Mouse (Mus musculus) CH12.LX (cell line): Measurements from ENCODE around the gene D130043K22Rik. TPM values are rescaled to one million over a fixed set of nuclear protein-coding genes. Genes with fewer than 3 reads are reported as not detected.
"Not testable (repeated sequence)": the region's sequence is repeated elsewhere in the genome, so short reads cannot be mapped to it uniquely, and the experiment has no call there.

ENCODE experiments used
- DNase-seq: peaks from one replicate; pipeline ENCODE4 v3.0.0-alpha.2; 2013; ENCODE audit errors: extremely low read depth
- H3K27ac ChIP-seq: 2 replicates; pipeline ENCODE4 v1.5.1; 2012; ENCODE audit warnings: low read depth, mild to moderate bottlenecking, control low read depth, moderate library complexity; ENCODE audit not compliant: insufficient read depth
- H3K27me3 ChIP-seq: replicated peaks from 2 replicates; pipeline ENCODE3; 2012; ENCODE audit warnings: inconsistent platforms
- H3K36me3 ChIP-seq, 2 experiments: replicated peaks in 1 of 2; 2 replicates each; pipeline versions ENCODE3 to v1.6.1; 2012; ENCODE audit warnings: inconsistent platforms in 1 of 2, low read length in 1 of 2, mild to moderate bottlenecking in 1 of 2, mixed read lengths in 1 of 2, moderate library complexity in 1 of 2; ENCODE audit not compliant: control insufficient read depth in 1 of 2, insufficient read depth in 1 of 2
- H3K4me1 ChIP-seq, 2 experiments: 2 replicates each; pipeline ENCODE4 v1.6.1; 2012; ENCODE audit warnings: inconsistent platforms in 1 of 2, moderate library complexity in 1 of 2; ENCODE audit not compliant: insufficient read depth in 2 of 2, control insufficient read depth in 1 of 2
- H3K4me2 ChIP-seq: 2 replicates; pipeline ENCODE4 v1.6.1; 2012; ENCODE audit warnings: low read depth, mild to moderate bottlenecking, control low read depth; ENCODE audit not compliant: poor library complexity, insufficient read depth, severe bottlenecking
- H3K4me3 ChIP-seq, 3 experiments: fragments of 150-350 bp in 1 of 3; sonication (generic) in 1 of 3; replicated peaks in 1 of 3; 2 replicates each; pipeline versions ENCODE3 to v1.5.1; 2011 to 2012; ENCODE audit warnings: low read depth in 2 of 3, low read length in 2 of 3, mild to moderate bottlenecking in 2 of 3, moderate library complexity in 2 of 3, control low read depth in 1 of 3, improper control_type of control experiment in 1 of 3, inconsistent platforms in 1 of 3, mixed read lengths in 1 of 3; ENCODE audit not compliant: poor library complexity in 1 of 3
- H3K79me2 ChIP-seq: replicated peaks from 2 replicates; pipeline ENCODE4 v1.6.1; 2012; ENCODE audit warnings: mild to moderate bottlenecking, moderate library complexity; ENCODE audit not compliant: control insufficient read depth, poor library complexity, insufficient read depth, severe bottlenecking; ENCODE audit errors: extremely low read depth
- H3K9ac ChIP-seq: 2 replicates; pipeline ENCODE4 v1.6.1; 2012; ENCODE audit warnings: low read depth, mild to moderate bottlenecking, control low read depth, moderate library complexity; ENCODE audit not compliant: insufficient read depth
- H3K9me3 ChIP-seq: replicated peaks from 2 replicates; pipeline ENCODE3; 2012; ENCODE audit warnings: low read length, inconsistent platforms, mixed read lengths
- BHLHE40 ChIP-seq: IDR thresholded peaks from 2 replicates; pipeline ENCODE4 v1.6.1; 2011; ENCODE audit warnings: mild to moderate bottlenecking, low read depth, low read length, improper control_type of control experiment
- CHD2 ChIP-seq: IDR thresholded peaks from 2 replicates; pipeline ENCODE4 v1.6.1; 2011; ENCODE audit warnings: low read length, improper control_type of control experiment
- EP300 ChIP-seq: IDR thresholded peaks from 2 replicates; pipeline ENCODE4 v1.6.1; 2011; ENCODE audit warnings: low read length, improper control_type of control experiment
- ETS1 ChIP-seq: conservative IDR thresholded peaks from 2 replicates; pipeline ENCODE4 v1.6.1; 2012; ENCODE audit warnings: low read depth, mild to moderate bottlenecking, inconsistent platforms, low read length, improper control_type of control experiment, moderate library complexity
- GABPA ChIP-seq: IDR thresholded peaks from 2 replicates; pipeline ENCODE4 v1.6.1; 2012; ENCODE audit warnings: low read depth, low read length, improper control_type of control experiment, inconsistent platforms; ENCODE audit not compliant: insufficient replicate concordance
- JUND ChIP-seq: conservative IDR thresholded peaks from 2 replicates; pipeline ENCODE4 v1.6.1; 2011; ENCODE audit warnings: low read depth, low read length, improper control_type of control experiment
- KAT2A ChIP-seq: IDR thresholded peaks from 2 replicates; pipeline ENCODE4 v1.6.1; 2012; ENCODE audit warnings: low read length, improper control_type of control experiment, inconsistent platforms; ENCODE audit not compliant: insufficient replicate concordance
- MAFK ChIP-seq: IDR thresholded peaks from 2 replicates; pipeline ENCODE4 v1.6.1; 2011; ENCODE audit warnings: low read length, improper control_type of control experiment; ENCODE audit not compliant: insufficient replicate concordance
- MAX ChIP-seq: IDR thresholded peaks from 2 replicates; pipeline ENCODE4 v1.6.1; 2011; ENCODE audit warnings: low read length, improper control_type of control experiment
- MEF2A ChIP-seq: IDR thresholded peaks from 2 replicates; pipeline ENCODE4 v1.6.1; 2014; ENCODE audit warnings: low read depth, mild to moderate bottlenecking, inconsistent platforms, low read length, improper control_type of control experiment, borderline replicate concordance
- MXI1 ChIP-seq: IDR thresholded peaks from 2 replicates; pipeline ENCODE4 v1.6.1; 2011; ENCODE audit warnings: mild to moderate bottlenecking, low read depth, low read length, improper control_type of control experiment
- NELFE ChIP-seq: IDR thresholded peaks from 2 replicates; pipeline ENCODE4 v1.6.1; 2011; ENCODE audit warnings: low read depth, low read length, improper control_type of control experiment
- PAX5 ChIP-seq: IDR thresholded peaks from 2 replicates; pipeline ENCODE4 v1.6.1; 2012; ENCODE audit warnings: low read length, inconsistent platforms, mixed read lengths
- POLR2AphosphoS2 ChIP-seq: IDR thresholded peaks from 2 replicates; pipeline ENCODE4 v1.6.1; 2011; ENCODE audit warnings: low read depth, low read length, improper control_type of control experiment
- RAD21 ChIP-seq: IDR thresholded peaks from 2 replicates; pipeline ENCODE4 v1.6.1; 2011; ENCODE audit warnings: low read depth, mild to moderate bottlenecking, low read length, improper control_type of control experiment, moderate library complexity
- RCOR1 ChIP-seq: conservative IDR thresholded peaks from 2 replicates; pipeline ENCODE4 v1.6.1; 2012; ENCODE audit warnings: low read depth, mild to moderate bottlenecking, inconsistent platforms, low read length, improper control_type of control experiment
- SMC3 ChIP-seq: IDR thresholded peaks from 2 replicates; pipeline ENCODE4 v1.6.1; 2011; ENCODE audit warnings: low read depth, low read length, improper control_type of control experiment
- TBP ChIP-seq: conservative IDR thresholded peaks from 2 replicates; pipeline ENCODE4 v1.6.1; 2011; ENCODE audit warnings: low read depth, low read length, improper control_type of control experiment
- UBTF ChIP-seq: IDR thresholded peaks from 2 replicates; pipeline ENCODE4 v1.6.1; 2012; ENCODE audit warnings: low read depth, mild to moderate bottlenecking, inconsistent platforms, low read length, improper control_type of control experiment, moderate library complexity
- USF2 ChIP-seq: conservative IDR thresholded peaks from 2 replicates; pipeline ENCODE4 v1.6.1; 2011; ENCODE audit warnings: low read depth, low read length, improper control_type of control experiment
- ZKSCAN1 ChIP-seq: IDR thresholded peaks from 2 replicates; pipeline ENCODE4 v1.6.1; 2012; ENCODE audit warnings: low read depth, inconsistent platforms, low read length, improper control_type of control experiment, borderline replicate concordance
- ZNF384 ChIP-seq: IDR thresholded peaks from 2 replicates; pipeline ENCODE4 v1.6.1; 2012; ENCODE audit warnings: low read depth, low read length, improper control_type of control experiment, inconsistent platforms
- dilution Hi-C: fragments of 300-500 bp; cut with MboI; formaldehyde crosslinking; loops from 2 replicates; pipeline ENCODE4 v1.14.3; 2020; ENCODE audit warnings: low sequenced_read_pairs; ENCODE audit not compliant: extremely low pct_unique_long_range_greater_than_20kb, extremely low pct_ligation_motif_present
- in situ Hi-C: fragments of 300-500 bp; cut with MboI; formaldehyde crosslinking; loops from 3 replicates; pipeline ENCODE4 v1.14.3; 2019; ENCODE audit warnings: low sequenced_read_pairs, low pct_ligation_motif_present, low pct_unique_long_range_greater_than_20kb, mixed read lengths
- polyA plus RNA-seq: library from polyadenylated mRNA; unstranded; fragments of >175 nt; gene quantifications from 2 replicates; pipeline ENCODE4 v1.2.1, GENCODE M21; 2012; ENCODE audit warnings: low read depth; ENCODE audit not compliant: insufficient read length
- total RNA-seq, 2 experiments: library from RNA; depleted of rRNA; stranded (reverse); fragments of 300-350 nt in 1 of 2; fragments of >200 nt in 1 of 2; gene quantifications; 2 replicates each; pipeline ENCODE4 v1.2.3; 2012 to 2014

The D130043K22Rik gene
- total and polyA plus RNA-seq, 3 experiments = 0.04 to 0.25 (median 0.05) TPM

DNA sequence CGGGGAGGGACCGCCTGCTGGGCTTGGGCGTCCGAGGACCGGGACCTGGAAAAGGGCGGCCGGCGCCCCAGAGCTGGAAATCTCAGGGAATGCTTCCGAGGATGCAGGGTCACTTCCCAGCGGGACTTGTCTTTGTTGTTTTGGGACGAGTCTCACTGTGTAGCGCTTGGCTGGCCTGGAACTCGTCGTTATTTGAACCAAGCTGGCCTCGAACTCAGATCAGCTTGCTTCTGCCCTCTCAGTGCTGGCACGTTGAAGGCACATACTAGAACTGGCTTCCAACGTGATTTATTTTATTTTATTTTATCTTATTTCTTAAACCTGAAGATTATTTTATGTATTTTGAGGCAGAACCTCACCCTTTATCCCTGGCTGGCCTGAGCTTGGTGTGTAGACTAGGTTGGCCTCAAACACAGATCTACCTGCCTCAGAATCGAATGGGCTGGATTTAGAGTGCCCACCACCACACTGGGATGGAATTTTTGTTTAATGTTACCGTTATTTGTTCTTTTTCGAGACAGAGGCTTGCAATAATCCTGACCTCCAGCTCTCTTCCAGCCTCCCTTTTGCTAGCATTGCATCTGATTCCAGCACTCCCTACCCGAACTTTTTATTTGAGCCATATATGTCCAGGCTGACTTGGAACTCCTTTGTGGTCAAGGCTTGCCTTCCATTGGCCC is 12.7 kb upstream of the D130043K22Rik start:
- peaks cover 47% of the 10 kb centered on the region for H3K79me2 ChIP-seq
- peak overlapping the region; percentile 76; the same call in 1 of the 2 replicates for H3K27ac ChIP-seq
- H3K4me2 ChIP-seq = peak overlapping the region; percentile 99
- H3K4me3 ChIP-seq = peak overlapping the region; percentile 77 to 96 (median 79)
- no peak for DNase-seq
- H3K4me1 ChIP-seq = peaks cover 0 to 32% of the 10 kb centered on the region in 2 experiments; a peak in 3 of 4 replicates
- in situ Hi-C loops = no loop called here
- peaks cover 2 to 35% of the 10 kb centered on the region in 2 experiments for H3K36me3 ChIP-seq
- no peaks in the 10 kb centered on the region for H3K27me3 ChIP-seq
- TF ChIP-seq MAX (no peak; the same call in 1 of the 2 replicates), POLR2AphosphoS2 (no peak), KAT2A (no peak), ZKSCAN1 (no peak), MEF2A (no peak), CHD2 (no peak), TBP (no peak), RCOR1 (no peak), SMC3 (no peak), JUND (no peak), UBTF (no peak), ETS1 (no peak)
- H3K9me3 ChIP-seq = no peaks in the 10 kb centered on the region
- dilution Hi-C loops = no loop called here
- peak overlapping the region; percentile 74 for H3K9ac ChIP-seq

DNA sequence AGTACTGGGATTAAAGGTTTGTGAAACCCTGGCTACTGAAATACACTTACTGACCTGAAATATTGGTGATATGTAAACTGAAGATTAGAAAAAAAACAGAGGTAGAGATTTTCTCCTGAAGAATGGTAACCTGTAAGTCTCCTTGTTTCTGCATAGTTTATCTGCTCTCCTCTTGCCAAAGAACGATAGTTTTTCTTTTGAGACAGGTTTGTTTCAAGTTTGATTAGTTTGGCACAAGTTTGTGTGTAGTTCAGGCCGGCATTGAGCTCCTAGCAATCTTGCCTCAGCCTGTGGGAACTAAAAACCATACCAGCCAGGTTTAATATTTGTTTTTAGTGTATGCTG is 12.2 kb upstream of the D130043K22Rik start:
- Histone ChIP-seq H3K4me2 (peak overlapping the region; percentile 99), H3K27ac (no peak overlapping the region), H3K27me3 (no peaks in the 10 kb centered on the region), H3K36me3 (peaks cover 4 to 35% of the 10 kb centered on the region in 2 experiments), H3K9me3 (no peaks in the 10 kb centered on the region), H3K4me1 (peaks cover 0 to 32% of the 10 kb centered on the region in 2 experiments; a peak in 3 of 4 replicates), H3K4me3 (peak overlapping the region; percentile 77 to 96 (median 79)), H3K9ac (peak overlapping the region; percentile 74), H3K79me2 (peaks cover 52% of the 10 kb centered on the region)
- in situ Hi-C loops = no loop called here
- TF ChIP-seq NELFE = no peak
- TF ChIP-seq TBP = no peak
- TF ChIP-seq JUND = no peak
- TF ChIP-seq POLR2AphosphoS2 = no peak
- no peak for TF ChIP-seq KAT2A
- no peak for TF ChIP-seq ZNF384
- TF ChIP-seq BHLHE40 = no peak
- TF ChIP-seq PAX5 = no peak
- TF ChIP-seq USF2 = no peak
- TF ChIP-seq MXI1 = no peak
- no peak for TF ChIP-seq RAD21
- TF ChIP-seq EP300 = no peak
- TF ChIP-seq MAFK = no peak
- no peak for TF ChIP-seq GABPA
- dilution Hi-C loops = no loop called here
- DNase-seq = no peak

DNA sequence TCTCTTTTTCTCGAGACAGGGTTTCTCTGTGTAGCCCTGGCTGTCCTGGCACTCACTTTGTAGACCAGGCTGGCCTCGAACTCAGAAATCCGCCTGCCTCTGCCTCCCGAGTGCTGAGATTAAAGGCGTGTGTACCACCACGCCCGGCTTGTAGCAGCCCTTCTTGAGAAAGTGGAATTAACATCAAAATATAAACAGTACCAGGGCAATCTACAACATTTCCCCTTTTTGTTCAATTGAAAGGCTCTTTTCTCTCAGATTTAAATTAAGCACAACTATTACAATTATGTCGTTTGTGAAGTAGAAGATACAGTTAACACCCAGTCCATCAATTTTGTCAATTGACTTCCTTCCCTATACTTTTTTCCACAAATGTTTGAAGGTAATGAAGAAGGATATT is 7.2 kb upstream of the D130043K22Rik start:
- dilution Hi-C loops, DNase-seq, H3K9me3 ChIP-seq, H3K27me3 ChIP-seq, H3K27ac ChIP-seq, in situ Hi-C loops, H3K4me3 ChIP-seq, H3K4me2 ChIP-seq, H3K9ac ChIP-seq: not testable (repeated sequence)
- Histone ChIP-seq H3K79me2 (peaks cover 56% of the 10 kb centered on the region), H3K36me3 (peaks cover 23 to 63% of the 10 kb centered on the region in 2 experiments), H3K4me1 (peaks cover 0 to 27% of the 10 kb centered on the region in 2 experiments; a peak in 3 of 4 replicates)
